Mouse (Mus musculus) limb, embryonic 11.5 days (tissue): Measurements from ENCODE around the gene Anp32e. TPM values are rescaled to one million over a fixed set of nuclear protein-coding genes. Genes with fewer than 3 reads are reported as not detected.
A peak's percentile ranks its signal among the peaks of the same experiment; 100 is the strongest.

ENCODE experiments used
- ATAC-seq: fragments of 200-750 bp; cut with Nextera tagmentation; 2 replicates; pipeline ENCODE4 v1.8.0; 2017; ENCODE audit warnings: low read depth; ENCODE audit not compliant: insufficient number of reproducible peaks, low FRiP score, low TSS enrichment
- DNase-seq: peaks from one replicate; pipeline ENCODE4 v3.0.0-alpha.2; 2015; ENCODE audit warnings: low spot score
- H3K27ac ChIP-seq: fragments of 300-500 bp; sonication (generic); replicated peaks from 2 replicates; pipeline ENCODE4 v1.5.1; 2014; ENCODE audit warnings: low read depth, mild to moderate bottlenecking, low read length
- H3K27me3 ChIP-seq: fragments of 300-500 bp; sonication (generic); 2 replicates; pipeline ENCODE4 v1.6.1; 2014; ENCODE audit warnings: mild to moderate bottlenecking, low read length, mixed read lengths; ENCODE audit not compliant: control insufficient read depth, insufficient read depth
- H3K36me3 ChIP-seq: fragments of 300-500 bp; sonication (generic); 2 replicates; pipeline ENCODE4 v1.6.1; 2014; ENCODE audit warnings: mild to moderate bottlenecking, low read length, moderate library complexity, mixed read lengths; ENCODE audit not compliant: control insufficient read depth, insufficient read depth
- H3K4me1 ChIP-seq: fragments of 300-500 bp; sonication (generic); 2 replicates; pipeline ENCODE4 v1.6.1; 2014; ENCODE audit warnings: low read length, mixed read lengths; ENCODE audit not compliant: control insufficient read depth, insufficient read depth
- H3K4me2 ChIP-seq: fragments of 300-500 bp; sonication (generic); 2 replicates; pipeline ENCODE4 v1.6.1; 2014; ENCODE audit warnings: low read depth, mild to moderate bottlenecking, moderate library complexity; ENCODE audit not compliant: severe bottlenecking
- H3K4me3 ChIP-seq: fragments of 300-500 bp; sonication (generic); 2 replicates; pipeline ENCODE4 v1.5.1; 2014; ENCODE audit warnings: low read depth, low read length
- H3K9ac ChIP-seq: fragments of 300-500 bp; sonication (generic); 2 replicates; pipeline ENCODE4 v1.6.1; 2014; ENCODE audit warnings: mild to moderate bottlenecking, low read length
- H3K9me3 ChIP-seq: fragments of 300-500 bp; sonication (generic); 2 replicates; pipeline ENCODE4 v1.6.1; 2016; ENCODE audit warnings: low read length; ENCODE audit not compliant: control insufficient read depth
- WGBS: fragments of 180-500 bp; shearing (Covaris S2); extraction: QIAGEN DNeasy Blood & Tissue Kit; methylation state at CpG from one replicate; pipeline ENCODE4 v1.1.7; 2014; 5-methylcytosine and 5-hydroxymethylcytosine counted together
- polyA plus RNA-seq: library from polyadenylated mRNA; unstranded; fragments of >200 nt; fragmentation: Nextera tagmentation; extraction: Ambion mirVana; gene quantifications from 2 replicates; pipeline ENCODE4 v1.2.1, GENCODE M21; 2014

The Anp32e gene
- polyA plus RNA-seq, 1 experiment from 2014 or later, result 125 TPM

- peak; percentile 29 for DNase-seq
- peak overlapping the region; percentile 91 for H3K4me3 ChIP-seq
- peak overlapping the region; percentile 65 for H3K4me2 ChIP-seq
- H3K9me3 ChIP-seq, result no peaks in the 10 kb centered on the region
- 6% methylated on average over 5 of the region's 5 CpGs for WGBS
- H3K4me1 ChIP-seq, result 0 out of 2 replicates have a peak, but pooled peaks cover 2% of the 10 kb centered on the region
- no peak for ATAC-seq
- peaks cover 17% of the 10 kb centered on the region for H3K36me3 ChIP-seq
- H3K9ac ChIP-seq, result peak overlapping the region; percentile 98
- H3K27ac ChIP-seq, result peak overlapping the region; percentile 87
- H3K27me3 ChIP-seq, result no peaks in the 10 kb centered on the region
Observed at GRCm38 (mm10) chr3:95930471-95930789, 1.4 kb downstream of the Anp32e start.

- H3K36me3 ChIP-seq, result peaks cover 17% of the 10 kb centered on the region
- no peak overlapping the region for H3K4me3 ChIP-seq
- ATAC-seq (no peak), DNase-seq (no peak)
- no peak overlapping the region for H3K4me2 ChIP-seq
- H3K4me1 ChIP-seq, result 0 out of 2 replicates have a peak, but pooled peaks cover 2% of the 10 kb centered on the region
- no peaks in the 10 kb centered on the region for H3K27me3 ChIP-seq
- no peak overlapping the region for H3K27ac ChIP-seq
- WGBS, result 93% methylated on average over 1 of the region's 1 CpGs
- H3K9ac ChIP-seq, result no peak overlapping the region
- H3K9me3 ChIP-seq, result no peaks in the 10 kb centered on the region
Observed at GRCm38 (mm10) chr3:95931471-95931870, 2.4 kb downstream of the Anp32e start.

- 73% methylated on average over 1 of the region's 1 CpGs for WGBS
- no peak overlapping the region for H3K4me2 ChIP-seq
- no peaks in the 10 kb centered on the region for H3K9me3 ChIP-seq
- DNase-seq (no peak), ATAC-seq (no peak)
- no peak overlapping the region for H3K9ac ChIP-seq
- 0 out of 2 replicates have a peak, but pooled peaks cover 2% of the 10 kb centered on the region for H3K4me1 ChIP-seq
- peaks cover 20% of the 10 kb centered on the region for H3K36me3 ChIP-seq
- H3K27ac ChIP-seq, result no peak overlapping the region
- H3K4me3 ChIP-seq, result no peak overlapping the region
- H3K27me3 ChIP-seq, result no peaks in the 10 kb centered on the region
Observed at GRCm38 (mm10) chr3:95932157-95932556, 3.1 kb downstream of the Anp32e start.

DNA sequence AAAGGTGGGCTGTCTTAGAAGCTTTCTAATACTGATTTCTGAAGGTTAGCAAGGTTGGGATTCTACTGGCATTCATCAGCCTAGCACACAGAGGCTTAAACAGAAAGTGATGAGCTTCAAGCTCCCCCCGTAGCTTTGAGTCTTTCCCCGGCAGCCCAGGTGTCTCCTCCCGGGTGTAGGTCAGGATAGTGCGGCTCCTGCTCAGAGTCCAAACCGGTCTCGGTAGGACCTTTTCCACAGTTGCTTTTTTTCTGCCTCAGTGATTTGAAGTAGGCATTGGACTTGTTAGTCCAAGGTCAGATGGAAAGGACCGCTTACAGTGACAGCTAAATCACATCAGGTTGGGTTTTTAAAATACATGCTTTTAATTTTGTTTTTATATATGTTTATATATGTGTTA lies 3.5 kb downstream of the Anp32e start:
- no peak overlapping the region for H3K4me2 ChIP-seq
- no peak overlapping the region for H3K4me3 ChIP-seq
- H3K9me3 ChIP-seq, result no peaks in the 10 kb centered on the region
- no peak for DNase-seq
- no peaks in the 10 kb centered on the region for H3K27me3 ChIP-seq
- peaks cover 24% of the 10 kb centered on the region for H3K36me3 ChIP-seq
- no peak for ATAC-seq
- H3K27ac ChIP-seq, result no peak overlapping the region
- H3K9ac ChIP-seq, result no peak overlapping the region
- H3K4me1 ChIP-seq, result 0 out of 2 replicates have a peak, but pooled peaks cover 2% of the 10 kb centered on the region
- 91% methylated on average over 7 of the region's 7 CpGs for whole genome bisulfite sequencing

- no peak overlapping the region for H3K9ac ChIP-seq
- WGBS, result 97% methylated on average over 7 of the region's 7 CpGs
- H3K9me3 ChIP-seq, result no peaks in the 10 kb centered on the region
- ATAC-seq, result no peak
- H3K27ac ChIP-seq, result no peak overlapping the region
- no peak for DNase-seq
- H3K4me3 ChIP-seq, result no peak overlapping the region
- H3K27me3 ChIP-seq, result no peaks in the 10 kb centered on the region
- no peak overlapping the region for H3K4me2 ChIP-seq
- H3K36me3 ChIP-seq, result peaks cover 30% of the 10 kb centered on the region
- H3K4me1 ChIP-seq, result 0 out of 2 replicates have a peak, but pooled peaks cover 2% of the 10 kb centered on the region
Observed at GRCm38 (mm10) chr3:95933111-95933750, 4.2 kb downstream of the Anp32e start.

DNA sequence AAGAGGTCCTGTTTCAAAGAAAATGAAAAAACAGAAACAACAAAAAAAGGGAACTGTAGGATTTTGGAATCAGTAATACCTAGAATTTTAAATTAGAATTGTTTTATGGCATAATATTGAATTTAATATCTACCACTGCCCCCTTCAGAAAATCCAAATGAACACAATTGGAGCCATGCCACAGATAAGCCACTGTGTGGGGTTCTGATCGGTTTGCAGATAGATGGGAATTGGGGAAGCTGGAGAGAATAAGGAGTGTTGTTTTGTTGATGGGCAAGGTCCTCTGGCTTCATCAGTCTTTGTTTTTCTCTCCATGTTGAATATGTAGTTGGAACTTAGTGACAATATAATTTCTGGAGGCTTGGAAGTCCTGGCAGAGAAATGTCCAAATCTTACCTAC lies 5.4 kb downstream of the Anp32e start:
- no peak for DNase-seq
- H3K4me2 ChIP-seq, result no peak overlapping the region
- H3K4me1 ChIP-seq, result 0 out of 2 replicates have a peak, but pooled peaks cover 2% of the 10 kb centered on the region
- no peak overlapping the region for H3K27ac ChIP-seq
- no peak for ATAC-seq
- no peaks in the 10 kb centered on the region for H3K27me3 ChIP-seq
- no peaks in the 10 kb centered on the region for H3K9me3 ChIP-seq
- 93% methylated on average over 1 of the region's 1 CpGs for WGBS
- no peak overlapping the region for H3K9ac ChIP-seq
- peaks cover 40% of the 10 kb centered on the region for H3K36me3 ChIP-seq
- no peak overlapping the region for H3K4me3 ChIP-seq

GRCm38 (mm10) chr3:95938217-95938616 lies 9.2 kb downstream of the Anp32e start:
- DNase-seq (no peak), ATAC-seq (no peak)
- H3K27me3 ChIP-seq, result no peaks in the 10 kb centered on the region
- no peak overlapping the region for H3K4me3 ChIP-seq
- WGBS, result 98% methylated on average over 8 of the region's 8 CpGs
- H3K4me2 ChIP-seq, result no peak overlapping the region
- H3K27ac ChIP-seq, result no peak overlapping the region
- no peaks in the 10 kb centered on the region for H3K9me3 ChIP-seq
- H3K36me3 ChIP-seq, result peaks cover 57% of the 10 kb centered on the region
- no peaks in the 10 kb centered on the region for H3K4me1 ChIP-seq
- no peak overlapping the region for H3K9ac ChIP-seq

DNA sequence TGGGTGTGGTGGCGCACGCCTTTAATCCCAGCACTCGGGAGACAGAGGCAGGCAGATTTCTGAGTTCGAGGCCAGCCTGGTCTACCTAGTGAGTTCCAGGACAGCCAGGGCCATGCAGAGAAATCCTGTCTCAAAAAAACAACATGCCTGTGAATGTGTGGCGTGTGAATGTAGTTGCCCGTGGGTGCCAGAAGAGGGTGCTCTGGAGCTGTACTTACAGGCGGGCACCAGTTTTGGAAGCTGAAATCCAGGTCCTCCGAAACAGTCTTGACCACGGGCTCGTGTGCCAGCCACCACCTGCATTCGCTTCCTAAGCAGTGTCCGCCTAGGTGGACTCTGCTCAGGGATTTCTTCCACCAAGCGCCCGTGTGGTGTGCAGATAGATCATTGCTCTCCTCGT lies 9.8 kb downstream of the Anp32e start:
- no peak overlapping the region for H3K9ac ChIP-seq
- H3K4me3 ChIP-seq, result no peak overlapping the region
- 93% methylated on average over 15 of the region's 15 CpGs for WGBS
- H3K36me3 ChIP-seq, result peaks cover 53% of the 10 kb centered on the region
- no peak for ATAC-seq
- H3K9me3 ChIP-seq, result no peaks in the 10 kb centered on the region
- H3K27me3 ChIP-seq, result no peaks in the 10 kb centered on the region
- no peak overlapping the region for H3K4me2 ChIP-seq
- peak; percentile 30 for DNase-seq
- H3K27ac ChIP-seq, result no peak overlapping the region
- no peaks in the 10 kb centered on the region for H3K4me1 ChIP-seq

- H3K36me3 ChIP-seq, result peaks cover 43% of the 10 kb centered on the region
- H3K4me2 ChIP-seq, result no peak overlapping the region
- 87% methylated on average over 6 of the region's 6 CpGs for WGBS
- DNase-seq (no peak), ATAC-seq (no peak)
- H3K27me3 ChIP-seq, result no peaks in the 10 kb centered on the region
- H3K9ac ChIP-seq, result no peak overlapping the region
- H3K4me3 ChIP-seq, result no peak overlapping the region
- no peaks in the 10 kb centered on the region for H3K4me1 ChIP-seq
- no peaks in the 10 kb centered on the region for H3K9me3 ChIP-seq
- H3K27ac ChIP-seq, result no peak overlapping the region
Observed at GRCm38 (mm10) chr3:95942749-95943148, 13.7 kb downstream of the Anp32e start.
